Mouse (Mus musculus) cerebellum, adult 2 months (tissue): ENCODE measurements around the gene Abhd17c.

Experiments
- CTCF ChIP-seq: fragments of 200-500 bp; IDR thresholded peaks from 2 replicates; pipeline ENCODE4 v1.5.1; 2011; ENCODE audit warnings: low read depth, mild to moderate bottlenecking, control low read depth, low read length, moderate library complexity, borderline replicate concordance; ENCODE audit not compliant: insufficient read depth
- POLR2A ChIP-seq: fragments of 200-500 bp; IDR thresholded peaks from 2 replicates; pipeline ENCODE4 v1.6.1; 2011; ENCODE audit warnings: low read length, control low read depth, borderline replicate concordance; ENCODE audit not compliant: insufficient read depth

DNA sequence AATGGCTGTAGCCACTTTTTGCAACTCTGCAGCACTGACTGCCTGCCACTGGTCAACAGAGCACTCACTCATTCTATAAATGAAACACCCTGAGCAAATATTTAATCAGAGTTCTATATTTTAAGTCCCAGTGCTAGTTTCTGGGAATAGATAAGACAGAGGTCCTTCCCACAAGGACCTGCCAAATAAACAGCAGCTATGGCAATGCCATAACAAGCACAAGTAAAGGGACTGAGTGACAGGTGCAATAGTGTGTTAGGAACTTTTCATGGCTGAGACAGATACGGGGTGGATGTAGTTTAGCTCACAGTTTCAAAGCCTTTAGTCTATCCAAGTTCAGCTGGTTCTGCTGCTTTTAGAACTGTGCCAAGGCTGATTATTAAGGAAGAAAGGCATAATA lies 3.9 kb downstream of the Abhd17c start:
- no peak for TF ChIP-seq CTCF
- TF ChIP-seq POLR2A = no peak
